Mouse (Mus musculus) ES-Bruce4 (cell line): ENCODE measurements at regions not wholly inside any gene's neighbourhood (a gene's known extent, or its start where the extent isn't known, plus 50 kb on each side); places are given as distances from the start of the nearest gene placed in this dataset.

Experiments
- CTCF ChIP-seq: IDR thresholded peaks from one replicate; pipeline ENCODE4 v1.8.1; 2011; ENCODE audit warnings: low read depth, low read length
- EP300 ChIP-seq: IDR thresholded peaks from 2 replicates; pipeline ENCODE4 v1.6.1; 2011; ENCODE audit warnings: low read depth, low read length; ENCODE audit not compliant: insufficient read depth
- POLR2A ChIP-seq: IDR thresholded peaks from one replicate; pipeline ENCODE4 v1.8.1; 2011; ENCODE audit warnings: low read length; ENCODE audit not compliant: insufficient read depth

GRCm38 (mm10) chr8:101241854-101242253 is 1543.6 kb downstream of the Cdh11 start:
- no peak for TF ChIP-seq POLR2A
- TF ChIP-seq CTCF, result no peak
- TF ChIP-seq EP300, result no peak
